Mouse (Mus musculus): ENCODE data around the gene Wdr26.

The Wdr26 gene

GRCm38 (mm10) chr1:181237332-181237731, 25.5 kb upstream of the Wdr26 start:
- DNase-seq (ENCODE audit: low spot score in 2 of 2) = no peak

- DNase-seq (ENCODE audit: low spot score in 2 of 2) = peak; percentile 58 to 67
Observed at GRCm38 (mm10) chr1:181234326-181235035, 22.7 kb upstream of the Wdr26 start.

GRCm38 (mm10) chr1:181233734-181234133, 21.9 kb upstream of the Wdr26 start:
- DNase-seq (ENCODE audit: low spot score in 2 of 2) = no peak

- peak; percentile 65 to 86 for DNase-seq (ENCODE audit: low spot score in 2 of 2)
Observed at GRCm38 (mm10) chr1:181232307-181233027, 20.7 kb upstream of the Wdr26 start.

- DNase-seq (ENCODE audit: low spot score in 2 of 2) = no peak
Observed at GRCm38 (mm10) chr1:181231821-181232220, 20.0 kb upstream of the Wdr26 start.

GRCm38 (mm10) chr1:181231262-181231661, 19.5 kb upstream of the Wdr26 start:
- DNase-seq (ENCODE audit: low spot score in 2 of 2) = no peak

- no peak for DNase-seq (ENCODE audit: low spot score in 2 of 2)
Observed at GRCm38 (mm10) chr1:181230731-181231148, 18.9 kb upstream of the Wdr26 start.

GRCm38 (mm10) chr1:181229046-181229445, 17.2 kb upstream of the Wdr26 start:
- DNase-seq (ENCODE audit: low spot score in 2 of 2) = no peak

- no peak for DNase-seq (ENCODE audit: low spot score in 2 of 2)
Observed at GRCm38 (mm10) chr1:181228591-181228990, 16.8 kb upstream of the Wdr26 start.

GRCm38 (mm10) chr1:181227804-181228203, 16.0 kb upstream of the Wdr26 start:
- no peak for DNase-seq (ENCODE audit: low spot score in 2 of 2)

GRCm38 (mm10) chr1:181226850-181227249, 15.0 kb upstream of the Wdr26 start:
- no peak for DNase-seq (ENCODE audit: low spot score in 2 of 2)

- peak in 1 of 2 experiments; percentile 52 for DNase-seq (ENCODE audit: low spot score in 2 of 2)
Observed at GRCm38 (mm10) chr1:181225281-181225680, 13.5 kb upstream of the Wdr26 start.

GRCm38 (mm10) chr1:181222041-181222440, 10.2 kb upstream of the Wdr26 start:
- DNase-seq (ENCODE audit: low spot score in 2 of 2) = no peak

GRCm38 (mm10) chr1:181216315-181216714, 4.5 kb upstream of the Wdr26 start:
- no peak for DNase-seq (ENCODE audit: low spot score in 2 of 2)

GRCm38 (mm10) chr1:181214296-181215035, 2.7 kb upstream of the Wdr26 start:
- DNase-seq (ENCODE audit: low spot score in 2 of 2) = no peak

GRCm38 (mm10) chr1:181211403-181211919, 340 bp downstream of the Wdr26 start:
- DNase-seq (ENCODE audit: low spot score in 2 of 2) = no peak

- DNase-seq (ENCODE audit: low spot score in 2 of 2) = no peak
Observed at GRCm38 (mm10) chr1:181210601-181211402, 999 bp downstream of the Wdr26 start.

- no peak for DNase-seq (ENCODE audit: low spot score in 2 of 2)
Observed at GRCm38 (mm10) chr1:181210147-181210546, 1.7 kb downstream of the Wdr26 start.

GRCm38 (mm10) chr1:181199446-181199845, 12.4 kb downstream of the Wdr26 start:
- no peak for DNase-seq (ENCODE audit: low spot score in 2 of 2)

GRCm38 (mm10) chr1:181188925-181189324, 22.9 kb downstream of the Wdr26 start:
- DNase-seq (ENCODE audit: low spot score in 2 of 2) = no peak

- no peak for DNase-seq (ENCODE audit: low spot score in 2 of 2)
Observed at GRCm38 (mm10) chr1:181170210-181170609, 41.6 kb downstream of the Wdr26 start.
